ENCODE assay signal across 8 mouse cellular contexts in genomic region chr4:133755861-133756371, GRCm38 (mm10). TPM values are rescaled to one million over a fixed set of nuclear protein-coding genes. Genes with fewer than 3 reads are reported as not detected.
DNase-seq lines count a peak whose midpoint lies in the region; ATAC-seq and TF ChIP-seq lines count a peak whose summit lies in the region.

No protein-coding gene starts in this region.

- ATAC-seq in heart, embryonic 15.5 days (replicated peaks; ENCODE audit: insufficient number of reproducible peaks, insufficient read depth, low FRiP score, low read depth), result no peak
- ATAC-seq in intestine, postnatal 0 days, result no peak
- ATAC-seq in neural tube, embryonic 13.5 days (ENCODE audit: low read depth), result no peak

- no peak for TF ChIP-seq CTCF in E14TG2a.4 (conservative IDR thresholded peaks at IDR 0.05; ENCODE audit: low read length)
- no peak for TF ChIP-seq CTCF in intestine, postnatal 0 days (IDR thresholded peaks at IDR 0.05; ENCODE audit: low read depth)

- peaks cover 21% of the 10 kb centered on the region for H3K4me1 ChIP-seq in heart, embryonic 15.5 days (replicated peaks)
- H3K4me1 ChIP-seq in E14TG2a.4 (replicated peaks; ENCODE audit: low read depth, low read length), result peaks cover 38% of the 10 kb centered on the region
- H3K4me1 ChIP-seq in intestine, postnatal 0 days (replicated peaks; ENCODE audit: control insufficient read depth, insufficient read depth, low read length), result 0 out of 2 replicates have a peak, but pooled peaks cover 5% of the 10 kb centered on the region
- peaks cover 22% of the 10 kb centered on the region for H3K4me1 ChIP-seq in neural tube, embryonic 13.5 days (replicated peaks)

- peak overlapping the region; percentile 90 for H3K4me2 ChIP-seq in heart, embryonic 15.5 days
- H3K4me2 ChIP-seq in intestine, postnatal 0 days (replicated peaks; ENCODE audit: low read depth), result peak overlapping the region; percentile 84
- peak overlapping the region; percentile 97 for H3K4me2 ChIP-seq in neural tube, embryonic 13.5 days

- H3K27ac ChIP-seq in heart, embryonic 15.5 days, result peak overlapping the region; percentile 100
- peak overlapping the region; percentile 99; the same call in 1 of the 2 replicates for H3K27ac ChIP-seq in intestine, postnatal 0 days (ENCODE audit: low read depth, low read length)
- peak overlapping the region; percentile 100 for H3K27ac ChIP-seq in neural tube, embryonic 13.5 days (replicated peaks)

- peak overlapping the region; percentile 76 for H3K9ac ChIP-seq in heart, embryonic 15.5 days
- H3K9ac ChIP-seq in intestine, postnatal 0 days (ENCODE audit: low read depth, low read length), result no peak overlapping the region; the same call in 1 of the 2 replicates
- H3K9ac ChIP-seq in neural tube, embryonic 13.5 days, result peak overlapping the region; percentile 100

- no peaks in the 10 kb centered on the region for H3K36me3 ChIP-seq in heart, embryonic 15.5 days
- H3K36me3 ChIP-seq in E14TG2a.4 (ENCODE audit: insufficient read depth, low read length), result peaks cover 6% of the 10 kb centered on the region; the same call in 1 of the 2 replicates
- H3K36me3 ChIP-seq in intestine, postnatal 0 days (ENCODE audit: control insufficient read depth, insufficient read depth), result no peaks in the 10 kb centered on the region
- no peaks in the 10 kb centered on the region for H3K36me3 ChIP-seq in neural tube, embryonic 13.5 days

- DNase-seq in heart, adult 11 months, result no peak
- peak; percentile 66 for DNase-seq in embryo, embryonic 11 days
- no peak for DNase-seq in right cerebral cortex, postnatal 36 days (ENCODE audit: low spot score in 2 of 2)
- no peak for DNase-seq in gastrocnemius, adult 8-10 months (ENCODE audit: low spot score in 2 of 2)

- WGBS in heart, embryonic 15.5 days, result 14% methylated on average over 11 of the region's 11 CpGs
- 7% methylated on average over 11 of the region's 11 CpGs for WGBS in intestine, postnatal 0 days
- WGBS in neural tube, embryonic 13.5 days, result 2% methylated on average over 11 of the region's 11 CpGs

- H3K9me3 ChIP-seq in heart, embryonic 15.5 days (replicated peaks), result no peaks in the 10 kb centered on the region
- H3K9me3 ChIP-seq in E14TG2a.4 (ENCODE audit: low read length), result no peaks in the 10 kb centered on the region
- no peaks in the 10 kb centered on the region for H3K9me3 ChIP-seq in intestine, postnatal 0 days (ENCODE audit: control insufficient read depth)
- H3K9me3 ChIP-seq in neural tube, embryonic 13.5 days, result no peaks in the 10 kb centered on the region

- peak overlapping the region; percentile 91 for H3K4me3 ChIP-seq in heart, embryonic 15.5 days
- H3K4me3 ChIP-seq in E14TG2a.4 (replicated peaks; ENCODE audit: low read length), result peak overlapping the region; percentile 94
- peak overlapping the region; percentile 61 for H3K4me3 ChIP-seq in intestine, postnatal 0 days (ENCODE audit: low read depth, low read length)
- peak overlapping the region; percentile 100 for H3K4me3 ChIP-seq in neural tube, embryonic 13.5 days

- H3K27me3 ChIP-seq in heart, embryonic 15.5 days, result no peaks in the 10 kb centered on the region
- no peaks in the 10 kb centered on the region for H3K27me3 ChIP-seq in E14TG2a.4 (ENCODE audit: insufficient read depth, low read length)
- no peaks in the 10 kb centered on the region for H3K27me3 ChIP-seq in intestine, postnatal 0 days (replicated peaks; ENCODE audit: control insufficient read depth, insufficient read depth, low read length)
- H3K27me3 ChIP-seq in neural tube, embryonic 13.5 days, result no peaks in the 10 kb centered on the region

RNA-seq across cellular contexts. Expression of gene Arid1a, which starts 0.7 kb away (rescaled TPM):
- 16.5 and 20.4 TPM in 2 replicates for polyA plus RNA-seq in heart, embryonic 15.5 days (2015; fragmentation: Nextera tagmentation; extraction: Ambion mirVana)
- 10.4 and 12.1 TPM in 2 replicates for polyA plus RNA-seq in intestine, postnatal 0 days (2015; fragmentation: Nextera tagmentation; extraction: Ambion mirVana)
- polyA plus RNA-seq in neural tube, embryonic 13.5 days (2015; fragmentation: Nextera tagmentation; extraction: Ambion mirVana), result 31.8 and 37.3 TPM in 2 replicates
- 10 to 100 TPM; 23.3 to 27.5 (median 26.0) TPM for total RNA-seq in gastrocnemius, adult 8-10 months (2022)
